Mouse (Mus musculus) limb, embryonic 10.5 days (tissue): ENCODE measurements at regions not wholly inside any gene's neighbourhood (a gene's known extent, or its start where the extent isn't known, plus 50 kb on each side); places are given as distances from the start of the nearest gene placed in this dataset.

ENCODE experiments used
- DNase-seq: peaks from one replicate; pipeline ENCODE4 v3.0.0-alpha.2; 2017; ENCODE audit warnings: low spot score
- H3K27ac ChIP-seq: fragments of 300-500 bp; sonication (generic); 2 replicates; pipeline ENCODE4 v1.5.1; 2016; ENCODE audit warnings: mild to moderate bottlenecking
- H3K27me3 ChIP-seq: fragments of 300-500 bp; sonication (generic); 2 replicates; pipeline ENCODE4 v1.6.1; 2016; ENCODE audit warnings: low read depth, mild to moderate bottlenecking; ENCODE audit not compliant: poor library complexity, severe bottlenecking
- H3K36me3 ChIP-seq: fragments of 300-500 bp; sonication (generic); 2 replicates; pipeline ENCODE4 v1.6.1; 2016; ENCODE audit warnings: mild to moderate bottlenecking, moderate library complexity
- H3K4me1 ChIP-seq: fragments of 300-500 bp; sonication (generic); 2 replicates; pipeline ENCODE4 v1.6.1; 2016
- H3K4me3 ChIP-seq: fragments of 300-500 bp; sonication (generic); 2 replicates; pipeline ENCODE4 v1.5.1; 2016; ENCODE audit warnings: mild to moderate bottlenecking, moderate library complexity
- H3K9me3 ChIP-seq: fragments of 300-500 bp; sonication (generic); replicated peaks from 2 replicates; pipeline ENCODE4 v1.6.1; 2016; ENCODE audit warnings: mild to moderate bottlenecking
- WGBS: fragments of 180-500 bp; shearing (Covaris S2); methylation state at CpG from one replicate; pipeline ENCODE4 v1.1.7; 2016; 5-methylcytosine and 5-hydroxymethylcytosine counted together

DNA sequence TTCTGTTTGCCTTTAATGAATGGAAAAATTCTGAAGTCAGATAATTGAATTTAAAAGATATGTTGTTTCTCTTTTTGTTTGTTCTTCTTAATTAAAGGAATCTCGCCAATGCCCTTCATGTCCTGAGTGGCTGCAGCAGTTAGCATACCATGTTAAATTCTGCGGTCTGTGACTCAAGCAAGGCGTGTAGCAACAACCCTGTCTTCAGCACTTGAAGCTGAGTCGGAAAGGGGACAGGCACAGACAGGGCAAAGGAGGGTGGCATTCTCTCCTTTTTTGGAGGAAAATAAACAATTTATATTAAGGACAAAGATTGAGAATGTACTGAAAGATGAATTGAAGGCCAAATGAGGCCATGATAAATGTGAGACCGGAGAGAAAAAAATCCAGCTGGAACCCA is 58.2 kb upstream of the Fat1 start:
- 47% methylated on average over 5 of the region's 5 CpGs for WGBS

DNA sequence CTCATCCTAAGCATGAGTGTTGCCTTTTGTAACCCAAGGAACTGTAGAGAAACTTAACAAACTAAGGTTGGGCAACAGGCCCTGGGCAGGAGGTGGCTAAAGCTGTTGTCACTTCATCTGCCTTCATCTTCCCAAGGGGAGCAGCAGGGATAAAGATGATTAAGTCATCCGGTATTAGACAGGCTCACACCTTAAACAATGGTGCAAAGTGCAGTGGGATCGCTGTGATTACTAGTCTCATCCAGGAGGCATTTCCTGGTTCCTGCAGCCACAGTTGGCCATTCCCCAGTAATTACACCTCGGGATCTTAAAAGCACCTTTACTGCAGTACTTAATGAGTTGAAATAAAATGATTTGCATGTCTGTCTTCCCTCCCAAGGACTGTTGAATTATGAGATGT is 57.0 kb upstream of the Fat1 start:
- Histone ChIP-seq H3K4me3 (no peak overlapping the region), H3K27ac (no peak overlapping the region)
- 47% methylated on average over 3 of the region's 3 CpGs for WGBS

More for the DNA sequence above, 58.2 kb upstream of the Fat1 start:
- no peaks in the 10 kb centered on the region for H3K27me3 ChIP-seq
- H3K4me3 ChIP-seq = no peak overlapping the region
- H3K27ac ChIP-seq = no peak overlapping the region
- H3K9me3 ChIP-seq = no peaks in the 10 kb centered on the region
- no peaks in the 10 kb centered on the region for H3K36me3 ChIP-seq
- peaks cover 14% of the 10 kb centered on the region for H3K4me1 ChIP-seq
- DNase-seq = no peak

DNA sequence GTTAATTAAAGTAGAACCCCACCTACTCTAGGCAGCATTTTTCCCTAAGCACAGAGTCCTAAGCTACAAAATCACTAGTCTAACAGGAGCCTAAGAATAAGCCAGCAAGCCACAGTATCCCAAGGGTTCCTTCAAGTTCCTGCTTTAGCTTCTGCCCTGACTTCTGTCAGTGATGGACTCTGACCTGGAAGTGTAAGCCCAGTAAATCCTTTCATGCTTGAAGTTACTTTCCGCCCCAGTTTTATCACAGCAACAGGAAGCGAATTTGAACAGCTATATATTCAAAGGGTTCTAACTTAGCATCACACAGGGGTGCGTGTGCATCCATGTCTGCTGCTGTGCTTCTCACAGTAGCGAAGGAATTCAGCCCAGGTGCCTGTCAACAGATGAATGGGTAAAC is 56.1 kb upstream of the Fat1 start:
- no peaks in the 10 kb centered on the region for H3K9me3 ChIP-seq
- H3K27me3 ChIP-seq = no peaks in the 10 kb centered on the region
- no peak for DNase-seq
- H3K4me3 ChIP-seq = no peak overlapping the region
- WGBS = 82% methylated on average over 4 of the region's 4 CpGs
- H3K27ac ChIP-seq = no peak overlapping the region
- H3K36me3 ChIP-seq = no peaks in the 10 kb centered on the region
- H3K4me1 ChIP-seq = peaks cover 14% of the 10 kb centered on the region

More for the DNA sequence above, 57.0 kb upstream of the Fat1 start:
- Histone ChIP-seq H3K36me3 (no peaks in the 10 kb centered on the region), H3K27me3 (no peaks in the 10 kb centered on the region), H3K4me1 (peaks cover 14% of the 10 kb centered on the region), H3K9me3 (no peaks in the 10 kb centered on the region)
- no peak for DNase-seq

DNA sequence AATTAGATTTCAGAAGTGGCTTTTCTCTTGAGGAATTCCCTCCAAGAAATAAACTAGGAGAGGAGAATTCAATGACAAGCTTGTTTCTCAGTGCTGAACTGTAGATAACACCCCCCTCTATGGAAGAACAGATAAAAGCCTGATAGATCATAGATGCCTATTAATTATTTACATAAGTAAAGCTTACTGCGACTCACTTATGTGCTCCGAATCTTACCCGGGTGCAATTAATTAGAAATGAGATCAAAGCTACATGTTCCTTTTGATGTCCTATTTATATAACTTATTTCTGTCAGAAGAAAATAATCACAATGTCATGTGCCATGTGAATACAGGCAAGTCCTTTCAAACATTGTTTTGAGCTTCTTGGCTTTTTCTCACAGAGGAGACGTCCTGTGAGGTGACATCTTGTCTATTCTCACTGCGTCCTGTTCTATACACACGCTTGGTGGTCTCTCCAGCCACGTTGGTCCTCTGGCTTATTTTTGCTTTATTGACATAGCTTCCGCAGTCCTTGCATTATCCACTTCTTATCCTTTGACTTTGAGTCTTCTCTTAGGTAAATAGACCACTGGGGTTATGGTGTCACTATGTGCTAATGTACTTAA is 50.7 kb upstream of the Fat1 start:
- Histone ChIP-seq H3K9me3 (no peaks in the 10 kb centered on the region), H3K4me3 (no peak overlapping the region), H3K27me3 (no peaks in the 10 kb centered on the region), H3K36me3 (no peaks in the 10 kb centered on the region), H3K27ac (no peak overlapping the region), H3K4me1 (no peaks in the 10 kb centered on the region)
- no peak for DNase-seq
- WGBS = 83% methylated on average over 8 of the region's 8 CpGs
